Mouse (Mus musculus) limb, embryonic 11.5 days (tissue): ENCODE measurements around the gene Trex1. TPM values are rescaled to one million over a fixed set of nuclear protein-coding genes. Genes with fewer than 3 reads are reported as not detected.

Experiments
- ATAC-seq: fragments of 200-750 bp; cut with Nextera tagmentation; 2 replicates; pipeline ENCODE4 v1.8.0; 2017; ENCODE audit warnings: low read depth; ENCODE audit not compliant: insufficient number of reproducible peaks, low FRiP score, low TSS enrichment
- DNase-seq: peaks from one replicate; pipeline ENCODE4 v3.0.0-alpha.2; 2015; ENCODE audit warnings: low spot score
- H3K27ac ChIP-seq: fragments of 300-500 bp; sonication (generic); replicated peaks from 2 replicates; pipeline ENCODE4 v1.5.1; 2014; ENCODE audit warnings: low read depth, mild to moderate bottlenecking, low read length
- H3K27me3 ChIP-seq: fragments of 300-500 bp; sonication (generic); 2 replicates; pipeline ENCODE4 v1.6.1; 2014; ENCODE audit warnings: mild to moderate bottlenecking, low read length, mixed read lengths; ENCODE audit not compliant: control insufficient read depth, insufficient read depth
- H3K36me3 ChIP-seq: fragments of 300-500 bp; sonication (generic); 2 replicates; pipeline ENCODE4 v1.6.1; 2014; ENCODE audit warnings: mild to moderate bottlenecking, low read length, moderate library complexity, mixed read lengths; ENCODE audit not compliant: control insufficient read depth, insufficient read depth
- H3K4me1 ChIP-seq: fragments of 300-500 bp; sonication (generic); 2 replicates; pipeline ENCODE4 v1.6.1; 2014; ENCODE audit warnings: low read length, mixed read lengths; ENCODE audit not compliant: control insufficient read depth, insufficient read depth
- H3K4me2 ChIP-seq: fragments of 300-500 bp; sonication (generic); 2 replicates; pipeline ENCODE4 v1.6.1; 2014; ENCODE audit warnings: low read depth, mild to moderate bottlenecking, moderate library complexity; ENCODE audit not compliant: severe bottlenecking
- H3K4me3 ChIP-seq: fragments of 300-500 bp; sonication (generic); 2 replicates; pipeline ENCODE4 v1.5.1; 2014; ENCODE audit warnings: low read depth, low read length
- H3K9ac ChIP-seq: fragments of 300-500 bp; sonication (generic); 2 replicates; pipeline ENCODE4 v1.6.1; 2014; ENCODE audit warnings: mild to moderate bottlenecking, low read length
- H3K9me3 ChIP-seq: fragments of 300-500 bp; sonication (generic); 2 replicates; pipeline ENCODE4 v1.6.1; 2016; ENCODE audit warnings: low read length; ENCODE audit not compliant: control insufficient read depth
- WGBS: fragments of 180-500 bp; shearing (Covaris S2); extraction: QIAGEN DNeasy Blood & Tissue Kit; methylation state at CpG from one replicate; pipeline ENCODE4 v1.1.7; 2014; 5-methylcytosine and 5-hydroxymethylcytosine counted together
- polyA plus RNA-seq: library from polyadenylated mRNA; unstranded; fragments of >200 nt; fragmentation: Nextera tagmentation; extraction: Ambion mirVana; gene quantifications from 2 replicates; pipeline ENCODE4 v1.2.1, GENCODE M21; 2014

Gene Trex1
- polyA plus RNA-seq, 1 experiment from 2014 or later: 8.2 TPM

- peaks cover 7% of the 10 kb centered on the region; the same call in 1 of the 2 replicates for H3K4me1 ChIP-seq
- no peak for DNase-seq
- no peaks in the 10 kb centered on the region for H3K9me3 ChIP-seq
- H3K4me3 ChIP-seq: peak overlapping the region; percentile 80
- H3K27me3 ChIP-seq: no peaks in the 10 kb centered on the region
- H3K36me3 ChIP-seq: peaks cover 2% of the 10 kb centered on the region; the same call in 1 of the 2 replicates
- WGBS: 4% methylated on average over 11 of the region's 11 CpGs
- peak overlapping the region; percentile 72 for H3K9ac ChIP-seq
- H3K27ac ChIP-seq: no peak overlapping the region
- peak overlapping the region; percentile 91 for H3K4me2 ChIP-seq
- ATAC-seq: peak; percentile 35
These were observed 22.2 kb upstream of the Trex1 start for GRCm38 (mm10) chr9:109081749-109082123.

- Histone ChIP-seq H3K4me2 (no peak overlapping the region), H3K4me3 (no peak overlapping the region)
These were observed 21.0 kb upstream of the Trex1 start for GRCm38 (mm10) chr9:109080516-109080915.

DNA sequence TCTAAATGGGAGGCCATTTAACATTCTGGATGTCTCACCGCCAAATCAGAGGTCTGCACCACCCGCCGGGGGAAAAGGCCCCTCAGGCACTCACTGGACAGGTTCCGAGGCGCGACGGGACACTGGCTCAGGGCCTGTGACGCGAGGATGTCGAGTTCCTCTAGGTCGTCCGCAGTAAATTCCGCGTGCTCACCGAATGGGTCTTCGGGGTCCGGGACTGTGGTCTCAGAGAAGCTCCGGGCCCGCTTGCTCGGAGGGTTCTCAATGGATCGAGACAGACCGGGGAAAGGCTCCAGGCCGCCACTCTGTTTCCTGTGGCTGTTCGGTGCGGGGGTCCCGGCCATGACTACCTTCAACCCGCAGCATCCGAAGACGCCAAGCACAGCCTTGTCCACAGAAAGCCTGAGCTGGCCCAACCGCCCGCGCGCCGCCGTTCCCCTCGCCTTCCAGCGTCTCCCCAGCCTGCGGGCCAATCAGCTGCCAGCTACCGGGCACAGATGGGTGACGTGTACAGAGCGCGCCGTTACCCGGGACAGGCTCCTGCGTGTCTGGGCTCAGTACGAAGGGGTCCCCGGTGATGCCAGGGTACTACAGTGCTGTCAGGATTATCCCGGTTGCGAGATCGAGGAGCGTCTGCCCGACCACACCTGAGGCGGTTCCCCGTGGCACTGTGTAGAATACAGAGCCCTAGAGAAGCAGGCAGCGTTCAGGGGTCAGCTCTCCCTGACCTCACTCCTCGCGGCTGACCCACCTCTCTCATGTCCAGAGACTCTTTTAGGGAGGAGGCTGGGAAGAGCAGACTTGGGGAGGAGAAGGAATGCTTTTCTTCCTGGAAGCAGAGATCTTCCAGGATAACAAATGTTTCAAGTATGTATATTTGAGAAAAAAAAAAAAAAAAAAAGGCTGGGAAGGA is 14.4 kb upstream of the Trex1 start, which contains the start of gene Atrip:
Gene Atrip (minus strand): TSS at position 464 of the 913 bp plus-strand sequence.
- Histone ChIP-seq H3K4me2 (peak within 1 kb of the TSS; percentile 83), H3K9ac (peak within 1 kb of the TSS; percentile 82), H3K27me3 (no peaks in the 10 kb centered on the region), H3K27ac (peak within 1 kb of the TSS; percentile 58; the same call in 1 of the 2 replicates), H3K9me3 (no peaks in the 10 kb centered on the region), H3K4me1 (peaks cover 8% of the 10 kb centered on the region), H3K36me3 (peaks cover 5% of the 10 kb centered on the region; the same call in 1 of the 2 replicates), H3K4me3 (peak within 1 kb of the TSS; percentile 85)
- ATAC-seq (peak; percentile 98), DNase-seq (peak; percentile 95)
- under 1% methylated on average over 57 of the region's 57 CpGs for WGBS

More at GRCm38 (mm10) chr9:109080516-109080915, 21.0 kb upstream of the Trex1 start:
- DNase-seq (no peak), ATAC-seq (no peak)
- H3K36me3 ChIP-seq: peaks cover 2% of the 10 kb centered on the region; the same call in 1 of the 2 replicates
- H3K27me3 ChIP-seq: no peaks in the 10 kb centered on the region
- H3K4me1 ChIP-seq: peaks cover 7% of the 10 kb centered on the region; the same call in 1 of the 2 replicates
- H3K27ac ChIP-seq: no peak overlapping the region
- H3K9me3 ChIP-seq: no peaks in the 10 kb centered on the region
- 92% methylated on average over 3 of the region's 3 CpGs for WGBS
- H3K9ac ChIP-seq: no peak overlapping the region

DNA sequence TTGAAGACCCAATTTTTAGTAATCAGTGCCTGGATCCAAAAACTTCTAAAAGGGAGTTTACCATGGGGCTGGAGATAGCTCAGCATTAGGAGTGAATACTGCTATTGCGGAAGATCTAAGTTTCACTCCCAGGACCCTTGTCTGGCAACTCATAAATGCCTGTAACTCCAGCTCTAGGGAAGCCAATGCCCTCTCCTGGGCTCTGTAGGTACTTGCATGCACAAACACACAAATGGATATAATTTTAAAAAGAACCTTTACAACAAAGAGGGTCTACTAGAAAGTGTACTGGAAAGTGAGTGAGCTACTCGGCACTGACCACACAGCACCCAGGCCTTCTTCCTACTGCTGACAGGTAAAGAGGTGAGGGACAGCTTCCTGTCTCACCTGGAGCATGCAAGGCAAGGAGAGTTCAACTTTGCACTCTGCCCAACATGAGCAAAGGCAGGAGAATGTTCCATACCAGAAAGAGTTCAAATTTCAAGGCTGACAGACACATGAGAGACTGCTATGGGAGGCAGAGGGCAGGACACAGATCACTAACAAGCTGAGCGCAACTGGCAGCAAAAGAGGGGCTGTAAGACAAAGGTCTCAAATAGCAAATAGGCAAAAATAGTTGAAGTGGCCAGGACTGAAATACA is 8.7 kb upstream of the Trex1 start:
- 91% methylated on average over 3 of the region's 3 CpGs for WGBS
- peaks cover 19% of the 10 kb centered on the region for H3K36me3 ChIP-seq

GRCm38 (mm10) chr9:109060898-109061295 is 1.4 kb upstream of the Trex1 start:
- H3K9me3 ChIP-seq: no peaks in the 10 kb centered on the region
- no peak for ATAC-seq
- no peak overlapping the region for H3K9ac ChIP-seq
- no peak overlapping the region for H3K27ac ChIP-seq
- H3K4me3 ChIP-seq: no peak overlapping the region
- WGBS: 90% methylated on average over 5 of the region's 5 CpGs
- DNase-seq: no peak
- no peak overlapping the region for H3K4me2 ChIP-seq
- H3K4me1 ChIP-seq: peaks cover 4% of the 10 kb centered on the region; the same call in 1 of the 2 replicates
- H3K36me3 ChIP-seq: peaks cover 24% of the 10 kb centered on the region
- no peaks in the 10 kb centered on the region for H3K27me3 ChIP-seq

More for the DNA sequence above, 8.7 kb upstream of the Trex1 start:
- no peaks in the 10 kb centered on the region for H3K9me3 ChIP-seq
- H3K4me2 ChIP-seq: no peak overlapping the region
- H3K4me3 ChIP-seq: no peak overlapping the region
- ATAC-seq: no peak
- H3K27me3 ChIP-seq: no peaks in the 10 kb centered on the region
- H3K4me1 ChIP-seq: peaks cover 8% of the 10 kb centered on the region
- DNase-seq: no peak
- no peak overlapping the region for H3K27ac ChIP-seq
- H3K9ac ChIP-seq: no peak overlapping the region

DNA sequence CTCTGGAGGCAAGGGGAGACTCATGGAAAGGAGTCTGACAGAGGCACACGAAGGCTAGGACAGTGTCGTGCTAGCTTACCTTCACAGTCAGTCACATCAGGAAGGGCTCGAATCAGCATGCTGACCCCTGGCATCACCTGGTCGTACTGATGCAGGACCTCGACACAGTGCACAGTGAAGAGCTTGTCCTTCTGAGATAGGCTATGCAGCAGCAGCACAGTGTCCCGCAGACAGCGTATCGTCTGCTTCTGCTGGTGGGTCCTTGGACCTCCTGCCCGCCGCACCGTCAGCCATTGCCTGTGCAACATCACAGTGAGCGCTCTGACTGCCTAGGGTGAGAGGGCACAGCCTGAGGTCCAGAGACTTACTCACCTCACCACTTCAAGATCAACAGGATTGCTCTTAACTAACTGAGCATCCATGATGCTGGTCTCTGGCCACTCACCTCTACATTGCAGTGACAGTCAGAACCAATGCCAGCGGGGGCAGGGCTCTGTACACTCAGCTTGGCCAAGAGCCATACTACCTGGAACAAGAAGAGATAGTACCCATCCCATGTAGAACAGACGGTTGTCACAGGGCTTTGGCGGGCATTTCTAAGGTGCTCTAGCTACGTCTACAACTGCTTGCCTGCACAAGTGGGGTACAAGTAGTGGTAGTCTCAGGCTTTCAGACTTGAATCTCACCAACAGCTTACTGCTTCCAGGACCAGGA is 807 bp upstream of the Trex1 start:
- Histone ChIP-seq H3K9me3 (no peaks in the 10 kb centered on the region), H3K4me2 (no peak overlapping the region), H3K4me3 (no peak overlapping the region), H3K4me1 (peaks cover 4% of the 10 kb centered on the region; the same call in 1 of the 2 replicates), H3K9ac (no peak overlapping the region), H3K27ac (no peak overlapping the region), H3K27me3 (no peaks in the 10 kb centered on the region), H3K36me3 (peaks cover 23% of the 10 kb centered on the region)
- DNase-seq: no peak
- WGBS: 93% methylated on average over 16 of the region's 16 CpGs
- no peak for ATAC-seq

DNA sequence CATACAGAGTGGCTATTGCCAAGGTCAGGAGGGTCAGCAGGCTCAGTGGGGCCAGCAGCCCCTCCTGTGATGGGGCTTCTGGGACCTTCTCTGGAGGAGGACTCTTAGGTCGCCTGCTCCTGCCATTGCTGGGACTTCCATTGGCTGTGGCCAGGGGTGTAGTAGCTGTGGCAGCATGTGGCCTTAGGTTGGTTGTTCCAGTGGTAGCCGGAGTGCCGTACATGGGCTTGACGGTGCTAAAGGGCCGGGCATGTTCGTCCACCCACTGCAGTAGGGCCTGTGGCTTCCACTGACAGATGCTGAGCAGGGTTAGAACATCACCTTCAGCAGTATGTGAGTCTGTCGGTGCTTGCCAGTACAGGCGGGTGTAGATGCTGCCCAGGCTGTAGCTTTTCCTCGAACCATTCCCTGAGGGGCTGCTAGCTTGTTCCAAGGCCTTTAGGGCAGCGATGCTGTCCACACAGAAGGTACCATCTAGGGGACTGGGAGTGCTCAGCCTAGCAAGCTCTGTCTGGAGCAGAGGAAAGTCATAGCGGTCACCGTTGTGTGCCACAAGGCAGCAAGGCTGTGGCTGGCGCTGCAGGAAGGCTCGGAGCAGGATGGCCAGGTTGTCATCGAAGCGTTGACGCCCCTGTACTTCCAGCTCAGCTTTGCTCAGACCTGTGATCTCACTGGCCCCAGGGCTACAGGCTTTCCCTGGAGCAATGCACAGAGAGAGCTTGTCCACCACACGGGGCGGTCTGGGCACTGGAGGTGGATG is 1.3 kb downstream of the Trex1 start:
- Histone ChIP-seq H3K4me2 (no peak overlapping the region), H3K27me3 (no peaks in the 10 kb centered on the region), H3K4me1 (peaks cover 11% of the 10 kb centered on the region), H3K9me3 (no peaks in the 10 kb centered on the region), H3K27ac (no peak overlapping the region), H3K36me3 (peaks cover 13% of the 10 kb centered on the region; the same call in 1 of the 2 replicates), H3K9ac (no peak overlapping the region), H3K4me3 (no peak overlapping the region)
- 94% methylated on average over 19 of the region's 19 CpGs for WGBS
- DNase-seq: no peak
- no peak for ATAC-seq
